Mouse (Mus musculus) heart, embryonic 13.5 days (tissue): ENCODE measurements around the gene Rilpl1. TPM values are rescaled to one million over a fixed set of nuclear protein-coding genes. Genes with fewer than 3 reads are reported as not detected.

ENCODE experiments used
- ATAC-seq: fragments of 200-750 bp; cut with Nextera tagmentation; 2 replicates; pipeline ENCODE4 v1.8.0; 2017; ENCODE audit warnings: moderate TSS enrichment; ENCODE audit not compliant: insufficient number of reproducible peaks, low FRiP score, low TSS enrichment; ENCODE audit errors: extremely low read depth
- H3K27ac ChIP-seq: fragments of 300-500 bp; sonication (generic); replicated peaks from 2 replicates; pipeline ENCODE4 v1.5.1; 2015; ENCODE audit warnings: moderate library complexity, mild to moderate bottlenecking, inconsistent platforms
- H3K27me3 ChIP-seq: fragments of 300-500 bp; sonication (generic); replicated peaks from 2 replicates; pipeline ENCODE4 v1.6.1; 2015; ENCODE audit warnings: mild to moderate bottlenecking, inconsistent platforms
- H3K36me3 ChIP-seq: fragments of 300-500 bp; sonication (generic); 2 replicates; pipeline ENCODE4 v1.6.1; 2015; ENCODE audit warnings: mild to moderate bottlenecking, inconsistent platforms
- H3K4me1 ChIP-seq: fragments of 300-500 bp; sonication (generic); 2 replicates; pipeline ENCODE4 v1.6.1; 2015; ENCODE audit warnings: inconsistent platforms
- H3K4me2 ChIP-seq: fragments of 300-500 bp; sonication (generic); 2 replicates; pipeline ENCODE4 v1.6.1; 2015; ENCODE audit warnings: inconsistent platforms, mild to moderate bottlenecking, moderate library complexity
- H3K4me3 ChIP-seq: fragments of 300-500 bp; sonication (generic); 2 replicates; pipeline ENCODE4 v1.5.1; 2015; ENCODE audit warnings: moderate library complexity, mild to moderate bottlenecking, inconsistent platforms
- H3K9ac ChIP-seq: fragments of 300-500 bp; sonication (generic); 2 replicates; pipeline ENCODE4 v1.6.1; 2015; ENCODE audit warnings: inconsistent platforms, mild to moderate bottlenecking, moderate library complexity
- H3K9me3 ChIP-seq: fragments of 300-500 bp; sonication (generic); 2 replicates; pipeline ENCODE4 v1.6.1; 2016; ENCODE audit warnings: inconsistent platforms
- WGBS: fragments of 180-500 bp; shearing (Covaris S2); methylation state at CpG from one replicate; pipeline ENCODE4 v1.1.7; 2015; ENCODE audit warnings: mixed read lengths; 5-methylcytosine and 5-hydroxymethylcytosine counted together
- polyA plus RNA-seq: library from polyadenylated mRNA; unstranded; fragments of >200 nt; fragmentation: Nextera tagmentation; extraction: Ambion mirVana; gene quantifications from 2 replicates; pipeline ENCODE4 v1.2.1, GENCODE M21; 2015

Rilpl1 gene
- polyA plus RNA-seq, 1 experiment from 2014 or later, result 21.8 TPM

DNA sequence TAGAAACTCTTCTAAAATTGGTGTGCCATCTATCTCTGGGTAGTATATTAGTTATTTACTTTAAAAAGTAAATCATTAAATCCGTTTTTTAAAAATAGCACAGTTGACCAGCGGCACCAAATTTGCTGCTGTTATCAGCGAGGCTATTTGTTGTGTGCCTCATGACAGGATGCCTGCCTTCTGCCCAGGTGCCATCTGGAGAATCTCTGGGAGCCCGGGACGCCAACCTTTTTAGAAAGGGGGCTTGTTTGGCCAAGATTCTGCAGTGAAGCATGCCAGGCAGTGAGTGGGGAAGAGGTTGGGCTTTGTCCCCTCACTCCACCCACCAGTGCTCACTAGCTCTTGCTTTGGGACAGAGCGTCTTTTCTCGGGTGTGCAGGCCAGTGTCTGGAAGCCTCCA lies 81.1 kb downstream of the Rilpl1 start:
- no peaks in the 10 kb centered on the region for H3K9me3 ChIP-seq
- peaks cover 72% of the 10 kb centered on the region for H3K4me1 ChIP-seq
- H3K27ac ChIP-seq, result peak overlapping the region; percentile 7; the same call in 1 of the 2 replicates
- peak overlapping the region; percentile 47; the same call in 1 of the 2 replicates for H3K9ac ChIP-seq
- 71% methylated on average over 7 of the region's 7 CpGs for WGBS
- no peak overlapping the region for H3K4me3 ChIP-seq
- peaks cover 80% of the 10 kb centered on the region for H3K36me3 ChIP-seq
- ATAC-seq, result no peak
- no peak overlapping the region for H3K4me2 ChIP-seq
- no peaks in the 10 kb centered on the region for H3K27me3 ChIP-seq

DNA sequence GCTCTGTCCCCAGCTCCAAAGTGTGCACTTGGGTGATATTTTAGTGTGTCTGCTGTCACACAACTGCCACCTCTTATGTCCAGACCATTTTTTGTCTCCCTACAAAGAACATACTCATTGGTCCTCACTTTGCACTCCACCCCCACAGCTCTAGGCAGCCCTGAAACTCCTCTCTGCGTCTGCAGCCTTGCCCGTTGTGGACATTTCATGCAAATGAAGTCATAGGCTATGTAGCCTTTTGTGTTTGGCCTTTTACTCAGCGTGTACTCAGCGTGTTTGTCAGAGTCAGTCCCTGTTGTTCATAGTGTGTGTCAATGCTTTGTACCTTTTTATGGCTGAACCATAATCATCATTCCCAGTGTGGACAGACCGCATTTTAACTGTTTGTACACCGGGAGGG lies 81.7 kb downstream of the Rilpl1 start:
- Histone ChIP-seq H3K4me2 (no peak overlapping the region; the same call in 1 of the 2 replicates), H3K4me1 (peaks cover 76% of the 10 kb centered on the region), H3K9me3 (no peaks in the 10 kb centered on the region), H3K36me3 (peaks cover 75% of the 10 kb centered on the region), H3K9ac (peak overlapping the region; percentile 50), H3K27ac (peak overlapping the region; percentile 45; the same call in 1 of the 2 replicates), H3K27me3 (no peaks in the 10 kb centered on the region), H3K4me3 (no peak overlapping the region)
- no peak for ATAC-seq
- WGBS, result 68% methylated on average over 6 of the region's 6 CpGs

GRCm38 (mm10) chr5:124446301-124446881 lies 84.8 kb downstream of the Rilpl1 start:
- peak overlapping the region; percentile 98 for H3K9ac ChIP-seq
- H3K4me1 ChIP-seq, result peaks cover 60% of the 10 kb centered on the region
- no peaks in the 10 kb centered on the region for H3K27me3 ChIP-seq
- H3K9me3 ChIP-seq, result no peaks in the 10 kb centered on the region
- peak overlapping the region; percentile 90 for H3K4me3 ChIP-seq
- peak overlapping the region; percentile 91 for H3K27ac ChIP-seq
- WGBS, result 2% methylated on average over 15 of the region's 15 CpGs
- H3K36me3 ChIP-seq, result peaks cover 45% of the 10 kb centered on the region
- 0 out of 2 replicates have a peak, but pooled peaks have one; percentile 43 for ATAC-seq
- H3K4me2 ChIP-seq, result peak overlapping the region; percentile 91

DNA sequence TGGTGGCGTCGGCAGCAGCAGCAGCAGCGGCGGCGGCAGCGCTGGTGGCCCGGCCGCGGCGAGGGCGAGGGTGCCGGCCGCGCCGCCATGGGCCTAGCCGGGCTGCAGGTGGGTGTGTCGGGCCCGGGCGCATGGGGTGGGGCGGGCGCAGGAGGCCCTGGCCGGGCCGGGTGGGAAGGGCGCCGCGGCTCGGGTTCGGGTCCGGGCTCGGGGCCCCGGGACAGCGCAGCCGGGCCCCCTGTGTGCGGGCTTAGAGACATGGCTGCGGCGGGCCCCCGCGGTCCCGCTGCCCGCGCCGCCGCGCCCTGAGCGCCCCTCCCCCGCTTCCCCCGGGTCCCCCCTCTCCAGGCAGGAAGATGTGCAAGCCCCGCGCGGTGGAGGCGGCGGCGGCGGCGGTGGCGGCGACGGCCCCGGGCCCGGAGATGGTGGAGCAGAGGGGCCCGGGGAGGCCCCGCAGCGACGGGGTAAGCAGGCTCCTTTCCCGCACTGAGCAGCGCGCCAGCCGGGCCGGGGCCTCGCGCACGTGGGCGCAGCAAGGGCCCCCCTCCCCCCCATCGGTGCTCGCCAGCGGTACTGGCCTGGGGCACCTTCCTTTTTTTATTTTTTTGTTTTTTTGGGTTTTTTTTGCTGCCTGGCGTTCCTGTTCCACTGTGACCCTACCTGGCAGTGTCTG lies 85.4 kb downstream of the Rilpl1 start:
- peak overlapping the region; percentile 91 for H3K4me2 ChIP-seq
- no peaks in the 10 kb centered on the region for H3K9me3 ChIP-seq
- peak overlapping the region; percentile 98 for H3K9ac ChIP-seq
- peak overlapping the region; percentile 90 for H3K4me3 ChIP-seq
- H3K36me3 ChIP-seq, result peaks cover 38% of the 10 kb centered on the region
- peak overlapping the region; percentile 91 for H3K27ac ChIP-seq
- H3K4me1 ChIP-seq, result peaks cover 59% of the 10 kb centered on the region
- ATAC-seq, result peak; percentile 29
- 1% methylated on average over 48 of the region's 77 CpGs for WGBS
- H3K27me3 ChIP-seq, result no peaks in the 10 kb centered on the region

- ATAC-seq, result peak; percentile 75
- WGBS, result 3% methylated on average over 64 of the region's 66 CpGs
Observed at GRCm38 (mm10) chr5:124444661-124445561, 86.3 kb downstream of the Rilpl1 start.

GRCm38 (mm10) chr5:124444208-124444607 lies 87.0 kb downstream of the Rilpl1 start:
- peaks cover 50% of the 10 kb centered on the region for H3K4me1 ChIP-seq
- WGBS, result 62% methylated on average over 3 of the region's 3 CpGs
- H3K4me3 ChIP-seq, result peak overlapping the region; percentile 90; the same call in 1 of the 2 replicates
- ATAC-seq, result no peak
- H3K27me3 ChIP-seq, result no peaks in the 10 kb centered on the region
- H3K4me2 ChIP-seq, result peak overlapping the region; percentile 91
- H3K9ac ChIP-seq, result peak overlapping the region; percentile 98; the same call in 1 of the 2 replicates
- no peak overlapping the region for H3K27ac ChIP-seq
- H3K9me3 ChIP-seq, result no peaks in the 10 kb centered on the region
- H3K36me3 ChIP-seq, result peaks cover 23% of the 10 kb centered on the region

More at GRCm38 (mm10) chr5:124444661-124445561, 86.3 kb downstream of the Rilpl1 start:
- Histone ChIP-seq H3K4me3 (peak overlapping the region; percentile 90), H3K9ac (peak overlapping the region; percentile 98), H3K4me1 (peaks cover 55% of the 10 kb centered on the region), H3K9me3 (no peaks in the 10 kb centered on the region), H3K27ac (peak overlapping the region; percentile 91), H3K4me2 (peak overlapping the region; percentile 91), H3K27me3 (no peaks in the 10 kb centered on the region), H3K36me3 (peaks cover 30% of the 10 kb centered on the region)

Other genes starting within 250 kb of the Rilpl1 start
- 10.2 and 13.6 TPM in 2 replicates for gene Mphosph9, start 203.4 kb downstream of the Rilpl1 start, polyA plus RNA-seq
- 18.5 and 19.5 TPM in 2 replicates for gene 2810006K23Rik, start 203.3 kb downstream of the Rilpl1 start, polyA plus RNA-seq
- gene Cdk2ap1, start 168.3 kb downstream of the Rilpl1 start, polyA plus RNA-seq, result 20.5 and 23.9 TPM in 2 replicates
- gene Sbno1, start 105.4 kb downstream of the Rilpl1 start, polyA plus RNA-seq, result 54.3 and 64.1 TPM in 2 replicates
- gene Kmt5a, start 91.5 kb downstream of the Rilpl1 start, polyA plus RNA-seq, result 26.7 and 34.4 TPM in 2 replicates
- 12.3 and 14.8 TPM in 2 replicates for gene Rilpl2, start 53.0 kb downstream of the Rilpl1 start, polyA plus RNA-seq
- gene Snrnp35, start 48.3 kb downstream of the Rilpl1 start, polyA plus RNA-seq, result 22.9 and 23.9 TPM in 2 replicates
- 396 and 446 TPM in 2 replicates for gene Tmed2, start 9.3 kb upstream of the Rilpl1 start, polyA plus RNA-seq
- 8.7 and 8.8 TPM in 2 replicates for gene Ddx55, start 21.5 kb upstream of the Rilpl1 start, polyA plus RNA-seq
- gene Eif2b1, start 47.7 kb upstream of the Rilpl1 start, polyA plus RNA-seq, result 60.8 and 62.0 TPM in 2 replicates
- 27.6 and 32.2 TPM in 2 replicates for gene Gtf2h3, start 47.7 kb upstream of the Rilpl1 start, polyA plus RNA-seq
- gene Atp6v0a2, start 97.2 kb upstream of the Rilpl1 start, polyA plus RNA-seq, result 29.5 and 32.6 TPM in 2 replicates
- gene Dnah10, start 193.7 kb upstream of the Rilpl1 start, polyA plus RNA-seq, result 0.03 TPM in 1 of 2 replicates, not detected in the other